Mouse (Mus musculus) liver, adult (tissue): ENCODE measurements around the gene Gm10840.
A peak's percentile ranks its signal among the peaks of the same experiment; 100 is the strongest.

ENCODE experiments used
- GATA4 ChIP-seq: IDR thresholded peaks from 2 replicates; pipeline ENCODE4 v1.6.1; 2014; ENCODE audit warnings: mild to moderate bottlenecking, low read length; ENCODE audit not compliant: insufficient replicate concordance

Gm10840 gene

DNA sequence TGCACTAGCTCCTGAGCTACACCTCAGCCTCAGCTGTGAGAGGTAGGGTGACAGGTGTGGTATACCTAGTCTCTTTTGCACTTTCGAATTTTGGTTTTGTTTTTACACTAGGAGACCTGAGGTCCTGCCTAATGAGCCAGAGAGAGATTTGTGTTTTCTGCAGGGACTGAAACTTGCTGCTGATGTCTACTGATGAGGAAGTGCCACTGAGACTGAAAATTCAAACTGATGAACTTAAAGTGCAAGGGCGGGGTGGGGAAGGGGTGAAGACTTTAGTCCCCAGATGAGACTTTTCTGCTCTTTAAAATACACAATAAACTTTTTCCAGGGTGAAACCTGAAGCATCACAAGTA, 19.8 kb downstream of the Gm10840 start:
- TF ChIP-seq GATA4, result no peak

DNA sequence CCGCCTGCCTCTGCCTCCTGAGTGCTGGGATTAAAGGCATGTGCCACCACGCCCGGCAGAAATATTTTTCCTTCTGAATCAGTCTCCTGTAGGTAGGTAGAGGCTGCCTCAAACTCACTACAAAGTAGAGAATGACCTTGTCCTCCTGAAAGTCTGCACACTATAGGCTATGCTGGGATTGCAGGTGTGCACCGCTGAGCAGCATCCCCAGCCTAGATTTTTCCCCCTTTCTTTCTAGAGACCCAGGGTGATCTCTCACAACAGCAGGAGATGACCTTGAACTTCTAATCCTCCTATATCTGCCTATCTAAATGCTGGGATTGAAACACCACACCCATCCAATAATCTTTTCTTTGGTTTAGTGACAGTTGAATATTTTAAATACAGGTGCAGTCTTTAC, 26.7 kb downstream of the Gm10840 start:
- no peak for TF ChIP-seq GATA4

DNA sequence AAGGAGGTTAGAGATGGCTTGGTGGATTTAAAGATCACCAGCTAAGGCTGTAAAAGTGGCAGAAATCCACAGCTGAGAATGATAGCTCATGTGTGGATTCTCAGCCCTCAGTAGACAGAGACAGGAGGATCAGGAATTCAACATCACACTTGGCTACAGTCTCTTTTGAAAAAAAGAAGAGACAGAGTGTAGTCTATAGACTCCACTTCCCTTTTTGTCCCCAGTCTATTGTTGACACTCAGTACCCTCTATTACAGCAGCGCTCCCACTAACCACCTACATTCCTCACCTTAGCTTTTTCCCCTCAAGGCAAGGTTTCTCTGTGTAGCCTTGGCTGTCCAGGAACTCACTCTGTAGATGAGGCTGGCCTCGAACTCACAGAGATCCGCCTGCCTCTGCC, 31.1 kb downstream of the Gm10840 start:
- no peak for TF ChIP-seq GATA4

DNA sequence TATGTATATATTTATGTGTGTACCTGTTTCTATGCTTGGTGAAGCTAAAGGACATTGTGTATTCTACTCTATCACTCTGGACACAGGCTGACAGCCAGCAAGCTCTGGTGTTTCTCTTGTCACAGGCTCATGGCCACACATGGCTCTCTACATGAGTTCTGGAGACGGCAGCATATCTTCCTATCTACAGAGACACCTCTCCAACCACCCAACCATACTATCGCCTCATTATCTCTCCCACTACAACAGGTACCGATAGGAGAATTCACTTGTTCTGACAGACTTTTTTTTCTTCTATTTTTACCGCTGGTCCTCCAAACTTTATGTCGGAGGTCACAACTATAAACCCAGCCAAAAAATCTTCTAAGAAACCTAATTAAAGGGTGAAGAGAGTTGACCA, 31.6 kb downstream of the Gm10840 start:
- TF ChIP-seq GATA4, result no peak

DNA sequence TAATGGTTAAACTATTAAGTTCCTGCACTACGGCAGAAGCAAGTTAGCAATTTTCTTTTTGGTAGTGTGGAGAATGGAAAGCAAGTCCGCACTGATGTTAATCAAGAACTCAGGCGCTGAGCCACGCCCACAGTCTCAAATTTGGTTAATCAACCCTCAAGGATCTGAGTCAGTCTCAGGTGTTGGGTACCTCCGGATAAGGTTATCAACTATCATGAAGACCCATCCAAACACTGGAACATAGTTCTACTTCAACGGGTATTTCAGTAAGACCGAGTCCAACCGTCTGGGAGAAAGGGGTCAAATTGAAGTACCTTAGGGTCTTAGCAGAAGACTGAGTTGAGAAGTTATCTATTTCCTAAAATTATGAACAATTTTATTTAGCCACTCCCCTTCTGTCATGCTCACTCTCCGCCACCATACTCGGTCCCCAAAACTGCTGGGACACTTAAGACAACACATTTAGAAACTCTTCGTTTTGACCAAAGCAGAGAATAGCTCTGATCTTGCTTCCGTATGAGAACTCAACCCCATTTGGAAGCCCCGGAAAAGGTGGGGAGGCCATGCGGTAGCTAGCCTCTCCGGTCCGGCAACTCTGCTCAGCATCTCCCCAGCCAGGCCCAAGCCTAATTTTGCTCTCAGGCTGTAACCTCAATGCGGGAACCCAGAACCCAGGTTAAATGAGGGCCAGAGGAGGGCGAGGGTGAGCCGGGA, 32.2 kb downstream of the Gm10840 start:
- TF ChIP-seq GATA4, result no peak

DNA sequence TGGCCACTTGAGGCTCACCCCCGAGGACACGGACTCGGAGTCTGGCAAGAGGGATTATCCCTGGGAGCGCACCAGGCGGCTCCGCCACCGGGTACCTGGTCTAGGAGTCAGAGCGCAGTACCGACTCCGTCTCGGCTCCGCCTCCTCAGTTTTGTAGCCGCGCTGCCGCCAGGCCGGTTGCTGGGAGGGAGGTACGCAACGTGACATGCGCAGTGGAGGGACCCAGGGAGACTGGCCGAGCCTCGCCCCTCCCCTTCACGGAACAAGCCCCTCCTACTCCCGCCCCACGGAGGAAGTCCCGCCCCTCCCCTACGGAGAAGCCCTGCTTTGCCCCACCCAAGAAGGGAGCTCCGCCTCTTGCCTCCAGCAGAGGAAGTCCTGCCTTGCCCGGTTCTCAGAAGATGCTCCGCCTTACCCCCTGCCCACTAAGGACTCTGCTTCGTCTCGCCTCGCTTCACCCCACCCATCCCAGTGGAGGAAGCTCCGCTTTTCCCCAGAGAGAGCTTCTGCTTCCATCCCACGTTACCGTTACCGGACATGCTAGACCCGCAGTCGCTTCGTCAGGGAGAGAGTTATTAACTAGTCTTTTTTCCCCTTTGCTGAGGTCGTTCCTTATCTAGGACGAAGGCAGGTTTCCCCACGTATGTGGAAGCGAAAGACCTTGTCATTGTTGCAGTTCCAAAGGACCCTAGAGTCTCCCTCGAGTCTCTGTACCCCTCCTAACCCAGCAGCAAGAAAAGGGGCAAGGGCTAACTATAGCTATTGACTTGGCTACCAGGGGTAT, 32.9 kb downstream of the Gm10840 start:
- TF ChIP-seq GATA4, result peak; percentile 16; the same call in 1 of the 2 replicates

DNA sequence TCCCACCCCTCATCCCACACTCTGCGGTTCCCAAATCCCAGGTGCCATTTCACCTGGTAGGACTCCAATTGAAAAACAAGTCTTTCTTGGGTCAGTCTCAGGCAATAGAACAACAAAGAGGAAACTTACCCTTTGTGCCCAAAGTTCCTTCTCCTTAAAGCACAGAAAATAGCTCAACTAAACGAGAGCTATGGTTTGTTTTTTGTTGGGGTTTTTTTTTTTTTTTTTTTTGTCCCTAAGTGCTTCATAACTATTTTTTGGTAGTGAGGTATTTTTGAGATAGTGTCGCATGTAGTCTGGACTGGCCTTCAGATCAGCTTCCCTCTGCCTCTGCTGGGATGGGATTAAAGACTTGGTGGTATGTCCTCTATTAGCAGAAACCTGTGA, 33.5 kb downstream of the Gm10840 start:
- no peak for TF ChIP-seq GATA4

DNA sequence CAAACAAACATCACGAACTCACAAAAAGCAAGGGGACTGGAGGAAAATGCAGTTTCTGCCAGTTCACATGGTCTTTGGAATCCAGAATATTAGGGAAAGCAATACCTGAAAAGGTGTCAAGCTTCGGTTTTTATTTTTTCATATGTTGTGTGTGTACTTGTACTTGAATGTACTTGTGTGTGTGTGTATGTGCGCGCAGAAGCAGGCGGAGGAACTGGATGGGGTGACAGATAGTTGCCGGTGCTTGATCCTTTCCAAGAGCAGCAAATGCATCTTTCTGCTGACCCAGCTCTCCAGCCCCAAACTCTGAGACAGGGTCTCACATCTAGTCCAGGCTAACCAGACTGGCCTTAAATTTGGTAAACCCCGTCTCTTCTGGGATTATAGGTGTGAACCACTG, 34.2 kb downstream of the Gm10840 start:
- TF ChIP-seq GATA4, result no peak

DNA sequence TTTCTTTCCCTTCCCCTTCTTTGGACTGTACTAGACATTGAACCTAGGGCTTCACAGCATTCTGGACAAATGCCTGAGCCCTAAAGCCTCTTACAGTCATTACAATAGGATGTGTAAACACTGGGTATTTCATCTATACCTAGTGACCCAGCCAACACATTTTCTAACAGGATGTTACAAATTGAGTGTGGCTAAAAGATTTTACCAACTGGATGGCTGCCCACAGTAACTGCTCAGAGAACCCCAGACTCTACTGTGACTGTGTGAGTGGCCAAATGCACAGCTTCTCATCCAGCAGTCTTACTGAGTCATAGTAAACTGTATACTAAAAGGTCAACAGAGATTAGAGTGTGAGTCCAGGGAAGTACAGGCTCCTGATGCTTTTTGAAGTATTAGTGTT, 34.7 kb downstream of the Gm10840 start:
- no peak for TF ChIP-seq GATA4

DNA sequence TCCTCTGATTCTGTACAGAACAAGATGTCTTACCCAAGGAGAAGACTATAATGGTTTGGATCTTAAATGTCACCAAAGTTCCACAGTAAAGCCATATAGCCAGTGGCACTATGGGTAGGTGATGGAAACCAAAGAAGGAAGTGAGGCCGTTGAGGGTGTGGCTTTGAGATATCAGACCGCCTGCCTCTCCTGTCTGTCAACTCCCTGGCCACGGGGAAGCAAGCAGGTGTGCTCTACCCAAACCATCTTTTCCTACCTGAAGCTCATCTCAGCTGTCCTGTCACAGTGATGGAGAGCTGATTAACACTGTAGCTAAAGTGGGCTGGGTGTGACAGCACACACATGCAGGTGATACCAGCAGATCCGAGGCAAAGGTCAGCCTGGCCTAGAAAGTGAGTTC, 37.6 kb downstream of the Gm10840 start:
- TF ChIP-seq GATA4, result no peak

DNA sequence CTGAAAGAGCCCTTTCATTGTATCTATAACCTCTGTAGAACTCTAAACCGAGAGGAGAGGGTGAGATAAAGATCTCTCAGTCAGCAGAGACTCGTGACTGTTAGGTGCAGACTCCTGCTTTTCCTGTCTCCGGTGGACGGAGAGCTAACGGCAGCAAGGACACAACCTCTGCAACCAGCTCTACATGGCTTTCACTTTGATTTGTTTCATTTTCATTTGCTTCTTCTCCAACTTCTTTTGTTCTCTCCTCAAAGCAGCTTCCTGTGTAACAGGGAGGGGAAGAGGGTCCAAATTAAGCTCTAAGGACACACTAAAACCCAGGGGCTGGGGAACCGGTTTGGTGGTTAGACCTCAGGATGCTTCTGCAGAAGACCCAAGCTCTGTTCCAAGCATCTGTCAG, 40.1 kb downstream of the Gm10840 start:
- TF ChIP-seq GATA4, result no peak

DNA sequence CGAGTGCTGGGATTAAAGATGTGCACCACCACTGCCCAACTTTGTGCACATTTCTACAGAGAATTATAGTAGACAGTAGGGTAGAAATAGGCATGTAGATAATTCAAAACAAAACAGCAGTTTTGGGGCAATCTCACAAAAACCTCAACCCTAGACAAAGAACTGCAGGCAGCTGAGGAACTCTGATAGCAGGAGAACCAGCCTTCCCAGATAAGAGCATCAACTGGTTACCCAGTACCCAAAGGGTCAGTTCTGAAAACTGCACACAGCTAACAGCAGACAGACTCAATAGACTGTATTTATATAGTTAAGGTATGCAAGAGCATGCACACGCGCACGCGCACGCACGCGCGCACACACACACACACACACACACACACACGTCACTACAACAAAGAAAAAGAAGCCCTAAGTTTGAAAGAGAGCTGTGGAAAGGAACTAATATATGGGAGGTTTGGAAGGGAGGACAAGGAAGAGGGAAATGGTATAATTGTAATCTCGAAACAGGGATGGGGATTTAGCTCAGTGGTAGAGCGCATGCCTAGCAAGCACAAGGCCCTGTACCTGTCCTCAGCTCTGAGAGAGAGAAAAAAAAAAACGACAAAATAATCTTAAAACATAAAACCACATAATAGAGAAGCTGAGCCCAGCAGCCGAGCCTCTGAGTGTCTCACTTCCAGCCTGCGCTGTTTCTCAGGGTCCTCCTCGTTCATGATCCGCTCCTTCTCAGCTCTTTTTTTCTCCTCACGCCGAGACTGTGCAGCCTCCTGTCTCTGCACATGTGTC, 40.9 kb downstream of the Gm10840 start:
- no peak for TF ChIP-seq GATA4

DNA sequence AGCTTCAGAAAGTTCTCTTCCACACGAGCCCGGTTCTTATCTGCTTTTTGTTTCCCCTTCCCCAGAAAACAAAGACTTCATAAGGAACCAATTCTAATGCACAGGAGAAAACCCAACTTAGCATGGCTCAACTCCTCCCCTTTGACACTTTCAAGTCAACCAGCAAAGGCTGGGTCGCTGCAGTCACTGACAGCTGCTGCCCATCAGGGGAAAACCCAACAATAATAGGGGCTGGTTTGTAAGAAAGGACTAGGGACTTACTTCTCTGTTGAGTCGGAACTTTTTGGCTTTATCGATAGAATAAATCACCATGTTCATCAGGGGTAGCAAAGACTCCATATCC, 41.4 kb downstream of the Gm10840 start, which contains the start of gene Strada:
Strada (minus strand) TSS at position 46 of the 343 bp plus-strand sequence.
- TF ChIP-seq GATA4, result no peak
